Mouse (Mus musculus) CH12.LX (cell line): ENCODE results near the gene Mtx1. TPM values are rescaled to one million over a fixed set of nuclear protein-coding genes. Genes with fewer than 3 reads are reported as not detected.

Experiments used
- DNase-seq: peaks from one replicate; pipeline ENCODE4 v3.0.0-alpha.2; 2013; ENCODE audit errors: extremely low read depth
- H3K27ac ChIP-seq: 2 replicates; pipeline ENCODE4 v1.5.1; 2012; ENCODE audit warnings: low read depth, mild to moderate bottlenecking, control low read depth, moderate library complexity; ENCODE audit not compliant: insufficient read depth
- H3K27me3 ChIP-seq: replicated peaks from 2 replicates; pipeline ENCODE3; 2012; ENCODE audit warnings: inconsistent platforms
- H3K36me3 ChIP-seq, 2 experiments: replicated peaks in 1 of 2; 2 replicates each; pipeline versions ENCODE3 to v1.6.1; 2012; ENCODE audit warnings: inconsistent platforms in 1 of 2, low read length in 1 of 2, mild to moderate bottlenecking in 1 of 2, mixed read lengths in 1 of 2, moderate library complexity in 1 of 2; ENCODE audit not compliant: control insufficient read depth in 1 of 2, insufficient read depth in 1 of 2
- H3K4me1 ChIP-seq, 2 experiments: 2 replicates each; pipeline ENCODE4 v1.6.1; 2012; ENCODE audit warnings: inconsistent platforms in 1 of 2, moderate library complexity in 1 of 2; ENCODE audit not compliant: insufficient read depth in 2 of 2, control insufficient read depth in 1 of 2
- H3K4me2 ChIP-seq: 2 replicates; pipeline ENCODE4 v1.6.1; 2012; ENCODE audit warnings: low read depth, mild to moderate bottlenecking, control low read depth; ENCODE audit not compliant: poor library complexity, insufficient read depth, severe bottlenecking
- H3K4me3 ChIP-seq, 3 experiments: fragments of 150-350 bp in 1 of 3; sonication (generic) in 1 of 3; replicated peaks in 1 of 3; 2 replicates each; pipeline versions ENCODE3 to v1.5.1; 2011 to 2012; ENCODE audit warnings: low read depth in 2 of 3, low read length in 2 of 3, mild to moderate bottlenecking in 2 of 3, moderate library complexity in 2 of 3, control low read depth in 1 of 3, improper control_type of control experiment in 1 of 3, inconsistent platforms in 1 of 3, mixed read lengths in 1 of 3; ENCODE audit not compliant: poor library complexity in 1 of 3
- H3K79me2 ChIP-seq: replicated peaks from 2 replicates; pipeline ENCODE4 v1.6.1; 2012; ENCODE audit warnings: mild to moderate bottlenecking, moderate library complexity; ENCODE audit not compliant: control insufficient read depth, poor library complexity, insufficient read depth, severe bottlenecking; ENCODE audit errors: extremely low read depth
- H3K9ac ChIP-seq: 2 replicates; pipeline ENCODE4 v1.6.1; 2012; ENCODE audit warnings: low read depth, mild to moderate bottlenecking, control low read depth, moderate library complexity; ENCODE audit not compliant: insufficient read depth
- H3K9me3 ChIP-seq: replicated peaks from 2 replicates; pipeline ENCODE3; 2012; ENCODE audit warnings: low read length, inconsistent platforms, mixed read lengths
- CTCF ChIP-seq, 2 experiments: IDR thresholded peaks in 1 of 2; conservative IDR thresholded peaks in 1 of 2; 2 replicates each; pipeline ENCODE4 v1.5.1; 2011 to 2012; ENCODE audit warnings: low read depth in 2 of 2, low read length in 2 of 2, improper control_type of control experiment in 1 of 2, inconsistent platforms in 1 of 2, mild to moderate bottlenecking in 1 of 2, moderate library complexity in 1 of 2
- ELF1 ChIP-seq: IDR thresholded peaks from 2 replicates; pipeline ENCODE4 v1.6.1; 2014; ENCODE audit warnings: low read depth, mild to moderate bottlenecking, inconsistent platforms, low read length, improper control_type of control experiment
- ETS1 ChIP-seq: conservative IDR thresholded peaks from 2 replicates; pipeline ENCODE4 v1.6.1; 2012; ENCODE audit warnings: low read depth, mild to moderate bottlenecking, inconsistent platforms, low read length, improper control_type of control experiment, moderate library complexity
- GABPA ChIP-seq: IDR thresholded peaks from 2 replicates; pipeline ENCODE4 v1.6.1; 2012; ENCODE audit warnings: low read depth, low read length, improper control_type of control experiment, inconsistent platforms; ENCODE audit not compliant: insufficient replicate concordance
- IRF4 ChIP-seq: IDR thresholded peaks from 2 replicates; pipeline ENCODE4 v1.6.1; 2014; ENCODE audit warnings: low read depth, mild to moderate bottlenecking, inconsistent platforms, low read length, improper control_type of control experiment
- JUND ChIP-seq: conservative IDR thresholded peaks from 2 replicates; pipeline ENCODE4 v1.6.1; 2011; ENCODE audit warnings: low read depth, low read length, improper control_type of control experiment
- KAT2A ChIP-seq: IDR thresholded peaks from 2 replicates; pipeline ENCODE4 v1.6.1; 2012; ENCODE audit warnings: low read length, improper control_type of control experiment, inconsistent platforms; ENCODE audit not compliant: insufficient replicate concordance
- MAZ ChIP-seq: IDR thresholded peaks from 2 replicates; pipeline ENCODE4 v1.6.1; 2012; ENCODE audit warnings: low read depth, mild to moderate bottlenecking, inconsistent platforms, low read length, improper control_type of control experiment, moderate library complexity
- MXI1 ChIP-seq: IDR thresholded peaks from 2 replicates; pipeline ENCODE4 v1.6.1; 2011; ENCODE audit warnings: mild to moderate bottlenecking, low read depth, low read length, improper control_type of control experiment
- MYC ChIP-seq: IDR thresholded peaks from 2 replicates; pipeline ENCODE4 v1.6.1; 2011; ENCODE audit warnings: low read depth, mild to moderate bottlenecking, improper control_type of control experiment, low read length
- RCOR1 ChIP-seq: conservative IDR thresholded peaks from 2 replicates; pipeline ENCODE4 v1.6.1; 2012; ENCODE audit warnings: low read depth, mild to moderate bottlenecking, inconsistent platforms, low read length, improper control_type of control experiment
- SMC3 ChIP-seq: IDR thresholded peaks from 2 replicates; pipeline ENCODE4 v1.6.1; 2011; ENCODE audit warnings: low read depth, low read length, improper control_type of control experiment
- UBTF ChIP-seq: IDR thresholded peaks from 2 replicates; pipeline ENCODE4 v1.6.1; 2012; ENCODE audit warnings: low read depth, mild to moderate bottlenecking, inconsistent platforms, low read length, improper control_type of control experiment, moderate library complexity
- USF1 ChIP-seq: IDR thresholded peaks from 2 replicates; pipeline ENCODE4 v1.6.1; 2014; ENCODE audit warnings: low read depth, mild to moderate bottlenecking, inconsistent platforms, low read length, improper control_type of control experiment
- USF2 ChIP-seq: conservative IDR thresholded peaks from 2 replicates; pipeline ENCODE4 v1.6.1; 2011; ENCODE audit warnings: low read depth, low read length, improper control_type of control experiment
- dilution Hi-C: fragments of 300-500 bp; cut with MboI; formaldehyde crosslinking; loops from 2 replicates; pipeline ENCODE4 v1.14.3; 2020; ENCODE audit warnings: low sequenced_read_pairs; ENCODE audit not compliant: extremely low pct_unique_long_range_greater_than_20kb, extremely low pct_ligation_motif_present
- in situ Hi-C: fragments of 300-500 bp; cut with MboI; formaldehyde crosslinking; loops from 3 replicates; pipeline ENCODE4 v1.14.3; 2019; ENCODE audit warnings: low sequenced_read_pairs, low pct_ligation_motif_present, low pct_unique_long_range_greater_than_20kb, mixed read lengths
- polyA plus RNA-seq: library from polyadenylated mRNA; unstranded; fragments of >175 nt; gene quantifications from 2 replicates; pipeline ENCODE4 v1.2.1, GENCODE M21; 2012; ENCODE audit warnings: low read depth; ENCODE audit not compliant: insufficient read length
- total RNA-seq, 2 experiments: library from RNA; depleted of rRNA; stranded (reverse); fragments of 300-350 nt in 1 of 2; fragments of >200 nt in 1 of 2; gene quantifications; 2 replicates each; pipeline ENCODE4 v1.2.3; 2012 to 2014

Mtx1 gene
- total and polyA plus RNA-seq, 3 experiments, result 162 to 299 (median 205) TPM

DNA sequence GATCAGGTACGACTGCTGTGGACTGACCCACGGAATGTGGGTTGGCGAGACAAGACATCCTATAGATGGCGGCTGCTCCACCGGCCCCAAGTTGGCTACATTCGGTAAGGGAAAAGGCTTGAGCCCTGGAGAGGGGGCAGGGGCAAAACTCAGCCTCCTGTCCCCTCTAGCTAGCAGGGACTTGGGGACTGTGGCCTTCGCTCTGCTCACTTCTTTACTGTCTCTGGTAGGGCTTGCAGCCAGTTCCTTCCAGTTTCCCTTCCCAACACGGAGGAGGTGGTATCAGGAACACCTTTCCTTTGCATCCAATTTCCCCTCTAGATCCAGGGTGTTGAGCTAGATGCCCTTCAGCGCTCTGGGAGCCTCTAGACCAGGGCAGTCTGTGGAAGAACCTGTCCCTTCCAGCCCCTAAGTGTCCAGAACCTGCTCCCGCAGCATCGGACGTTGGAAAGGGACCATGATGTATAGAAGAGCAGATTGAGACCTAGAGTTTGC lies 1.5 kb downstream of the Mtx1 start:
- H3K9ac ChIP-seq, result no peak overlapping the region
- no peak overlapping the region for H3K4me2 ChIP-seq
- dilution Hi-C loops, result no loop called here

DNA sequence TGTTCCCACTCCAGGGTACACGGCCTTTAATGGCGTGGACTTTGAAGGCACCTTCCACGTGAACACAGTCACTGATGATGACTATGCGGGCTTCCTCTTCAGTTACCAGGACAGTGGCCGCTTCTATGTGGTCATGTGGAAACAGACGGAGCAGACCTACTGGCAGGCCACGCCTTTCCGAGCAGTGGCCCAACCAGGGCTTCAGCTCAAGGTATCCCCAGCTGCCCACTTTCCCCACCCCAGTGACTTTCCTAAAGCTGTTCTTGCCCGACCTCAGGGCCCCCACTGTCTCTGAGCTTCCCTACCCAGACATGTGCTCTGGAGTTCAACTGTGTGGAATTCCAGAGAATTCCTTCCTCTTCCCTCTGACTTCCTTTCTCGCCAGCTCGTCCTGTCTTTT lies 2.1 kb downstream of the Mtx1 start:
- Histone ChIP-seq H3K79me2 (no peaks in the 10 kb centered on the region), H3K27me3 (no peaks in the 10 kb centered on the region), H3K4me3 (no peak overlapping the region), H3K27ac (no peak overlapping the region), H3K36me3 (peaks cover 0 to 26% of the 10 kb centered on the region in 2 experiments), H3K4me1 (peaks cover 0 to 11% of the 10 kb centered on the region in 2 experiments; a peak in 2 of 4 replicates), H3K4me2 (no peak overlapping the region), H3K9ac (no peak overlapping the region), H3K9me3 (no peaks in the 10 kb centered on the region)
- no peak for DNase-seq
- TF ChIP-seq KAT2A (no peak), RCOR1 (no peak), UBTF (no peak), MAZ (no peak), GABPA (no peak), USF1 (no peak), SMC3 (no peak), IRF4 (no peak)
- dilution Hi-C loops (no loop called here), in situ Hi-C loops (no loop called here)

More for the DNA sequence above, 1.5 kb downstream of the Mtx1 start:
- in situ Hi-C loops, result no loop called here
- Histone ChIP-seq H3K27me3 (no peaks in the 10 kb centered on the region), H3K27ac (no peak overlapping the region), H3K4me1 (peaks cover 0 to 12% of the 10 kb centered on the region in 2 experiments; a peak in 2 of 4 replicates), H3K36me3 (peaks cover 0 to 24% of the 10 kb centered on the region in 2 experiments), H3K4me3 (no peak overlapping the region), H3K9me3 (no peaks in the 10 kb centered on the region), H3K79me2 (no peaks in the 10 kb centered on the region)
- DNase-seq, result no peak
- TF ChIP-seq RCOR1 (no peak), IRF4 (no peak)

DNA sequence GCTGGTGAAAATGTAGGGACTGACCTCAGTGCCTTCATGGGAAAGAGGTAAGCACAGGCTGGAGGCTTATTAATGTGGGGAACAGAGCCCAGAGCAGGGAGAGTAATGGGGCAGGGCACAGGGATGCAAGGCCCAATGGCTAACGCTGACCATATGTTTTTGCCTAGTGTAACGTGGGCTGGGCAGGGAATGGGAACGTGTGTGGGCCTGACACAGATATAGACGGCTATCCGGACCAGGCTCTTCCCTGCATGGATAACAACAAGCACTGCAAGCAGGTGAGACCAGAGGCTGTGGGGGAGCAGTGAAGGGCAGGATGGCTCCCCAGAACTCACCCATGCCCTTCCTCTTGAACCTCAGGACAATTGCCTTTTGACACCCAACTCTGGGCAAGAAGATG lies 5.7 kb downstream of the Mtx1 start:
- H3K79me2 ChIP-seq, result no peaks in the 10 kb centered on the region
- no peak overlapping the region for H3K27ac ChIP-seq
- H3K9me3 ChIP-seq, result no peaks in the 10 kb centered on the region
- H3K4me2 ChIP-seq, result no peak overlapping the region
- H3K27me3 ChIP-seq, result no peaks in the 10 kb centered on the region
- no peaks in the 10 kb centered on the region; a peak in 1 of 4 replicates for H3K4me1 ChIP-seq
- no peak for TF ChIP-seq ETS1
- no peak for TF ChIP-seq JUND
- no peak for TF ChIP-seq MAZ
- TF ChIP-seq USF2, result no peak
- TF ChIP-seq ELF1, result no peak
- TF ChIP-seq MYC, result no peak
- TF ChIP-seq MXI1, result no peak
- no peak for TF ChIP-seq CTCF (conservative IDR thresholded peaks at IDR 0.05 in 1 of 2, IDR thresholded peaks at IDR 0.05 in 1 of 2; ENCODE audit: low read depth in 2 of 2, low read length in 2 of 2)
- TF ChIP-seq, all 38 proteins: peak for 0
- Histone ChIP-seq H3K4me3 (no peak overlapping the region), H3K36me3 (peaks cover 0 to 31% of the 10 kb centered on the region in 2 experiments), H3K9ac (no peak overlapping the region)
- no peak for DNase-seq
- dilution Hi-C loops, result no loop called here
- in situ Hi-C loops, result no loop called here
